Mouse (Mus musculus): Measurements from ENCODE around the gene Synpr. TPM values are rescaled to one million over a fixed set of nuclear protein-coding genes. Genes with fewer than 3 reads are reported as not detected.
A peak's percentile ranks its signal among the peaks of the same experiment; 100 is the strongest.

Synpr gene
- polyA plus RNA-seq, 1 experiment from 2014 or later, result 4.6 TPM

DNA sequence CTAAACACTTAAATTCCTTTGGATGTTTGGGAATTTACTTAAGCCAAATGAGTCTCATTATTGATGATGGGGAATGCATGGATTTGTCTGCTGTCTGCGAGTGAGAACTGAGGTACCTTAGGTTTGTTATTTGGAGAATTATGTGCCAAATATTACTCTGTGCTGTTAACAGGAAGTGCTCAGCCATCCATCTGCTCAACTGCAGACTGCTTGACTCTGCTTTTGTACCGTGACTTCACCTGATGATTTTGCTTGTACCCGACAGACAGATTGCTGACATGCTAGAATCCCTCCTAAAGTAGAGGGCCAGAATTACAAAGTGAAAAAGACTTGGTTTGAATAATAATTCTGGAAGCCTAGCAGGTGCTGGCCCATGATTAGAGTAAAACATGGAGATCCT lies 9.6 kb downstream of the Synpr start:
- ATAC-seq (ENCODE audit: insufficient number of reproducible peaks, low FRiP score, low TSS enrichment, low read depth), result no peak
- Histone ChIP-seq H3K4me1 (no peaks in the 10 kb centered on the region), H3K36me3 (no peaks in the 10 kb centered on the region), H3K4me2 (no peak overlapping the region), H3K4me3 (no peak overlapping the region), H3K27me3 (no peaks in the 10 kb centered on the region), H3K9ac (no peak overlapping the region), H3K27ac (no peak overlapping the region), H3K9me3 (no peaks in the 10 kb centered on the region)
- WGBS, result 81% methylated on average over 3 of the region's 3 CpGs

DNA sequence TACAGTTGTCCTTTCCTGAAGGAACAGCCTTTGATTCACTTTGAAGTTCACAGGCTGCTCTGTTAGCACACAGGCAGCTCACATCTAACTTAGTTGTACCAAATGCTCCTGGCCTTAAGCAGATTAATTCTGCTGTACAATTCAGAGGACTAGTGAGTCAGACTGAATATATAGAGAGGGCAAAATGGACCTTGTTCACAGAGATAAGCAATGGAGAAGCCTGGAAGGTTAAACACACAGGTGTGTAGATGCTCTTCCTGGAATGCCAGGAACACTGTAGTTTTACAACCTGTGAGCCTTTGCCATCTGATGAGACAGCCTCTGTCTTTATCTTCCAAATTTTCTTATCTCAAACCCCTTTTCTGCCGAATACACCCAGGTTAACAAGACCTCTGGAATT lies 29.7 kb downstream of the Synpr start:
- H3K4me1 ChIP-seq, result no peaks in the 10 kb centered on the region
- H3K36me3 ChIP-seq, result no peaks in the 10 kb centered on the region
- no peak for ATAC-seq (ENCODE audit: insufficient number of reproducible peaks, low FRiP score, low TSS enrichment, low read depth)
- H3K27ac ChIP-seq, result no peak overlapping the region
- no peaks in the 10 kb centered on the region for H3K9me3 ChIP-seq
- no peak overlapping the region for H3K9ac ChIP-seq
- WGBS, result 60% methylated on average over 1 of the region's 1 CpGs
- H3K4me2 ChIP-seq, result no peak overlapping the region
- no peaks in the 10 kb centered on the region for H3K27me3 ChIP-seq
- no peak overlapping the region for H3K4me3 ChIP-seq

DNA sequence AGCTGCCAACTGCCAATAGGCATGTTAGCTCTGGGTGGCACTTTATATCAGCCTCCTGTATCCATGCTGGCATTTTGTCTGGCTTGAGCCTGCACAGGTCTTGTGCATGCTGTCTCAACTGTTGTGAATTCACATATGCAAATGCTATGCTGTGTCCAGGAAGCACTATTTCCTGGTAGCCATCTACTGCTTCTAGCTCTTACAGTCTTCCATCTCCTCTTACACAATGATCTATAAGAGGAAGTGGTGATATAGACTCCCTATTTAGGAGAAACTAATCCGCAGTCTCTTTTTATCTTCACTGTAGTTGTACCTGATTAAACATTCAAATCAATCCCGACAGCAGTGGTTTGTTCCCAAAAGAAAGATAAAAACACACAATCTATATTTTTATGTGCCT lies 43.9 kb downstream of the Synpr start:
- Histone ChIP-seq H3K9me3 (no peaks in the 10 kb centered on the region), H3K4me3 (no peak overlapping the region), H3K4me2 (no peak overlapping the region), H3K27ac (no peak overlapping the region), H3K9ac (no peak overlapping the region), H3K36me3 (no peaks in the 10 kb centered on the region), H3K4me1 (no peaks in the 10 kb centered on the region), H3K27me3 (no peaks in the 10 kb centered on the region)
- 92% methylated on average over 2 of the region's 2 CpGs for WGBS
- no peak for ATAC-seq (ENCODE audit: insufficient number of reproducible peaks, low FRiP score, low TSS enrichment, low read depth)

DNA sequence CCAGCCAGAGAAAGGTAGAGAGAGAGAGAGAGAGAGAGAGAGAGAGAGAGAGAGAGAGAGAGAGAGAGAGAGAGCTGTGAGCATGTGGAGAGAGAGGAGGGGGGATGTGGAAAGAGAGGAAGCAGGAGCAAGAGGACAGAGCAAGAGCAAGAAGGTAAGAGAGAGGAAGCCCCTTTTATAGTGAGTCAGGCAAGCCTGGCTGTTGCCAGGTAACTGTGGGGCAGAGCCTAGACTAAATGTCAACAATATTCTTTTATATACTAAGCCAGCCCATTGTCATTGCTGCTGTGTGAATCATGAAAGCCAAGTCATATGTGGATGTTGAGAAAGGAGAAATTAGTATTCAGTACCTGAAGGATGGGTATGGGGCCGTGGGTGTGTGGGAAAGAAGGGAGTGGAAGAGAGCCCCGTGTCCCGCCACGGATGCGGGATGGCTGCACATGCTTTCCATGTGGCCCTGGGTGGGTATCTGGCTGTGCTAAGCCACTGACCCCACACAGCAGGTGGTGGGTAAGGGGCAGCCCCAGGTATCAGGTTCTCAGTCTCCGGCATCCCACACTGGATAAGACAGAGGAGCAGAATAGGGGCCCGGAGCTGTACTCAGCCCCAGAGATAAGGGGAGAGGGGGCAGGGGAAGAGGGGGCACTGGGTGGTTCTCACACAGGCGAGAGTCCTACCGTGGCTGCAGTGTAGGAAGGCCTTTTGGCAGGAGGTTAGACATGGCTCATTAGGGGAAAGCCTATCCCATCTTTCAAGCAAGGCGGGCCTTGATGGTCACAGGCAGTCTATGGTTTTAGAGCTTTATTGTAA lies 48.1 kb downstream of the Synpr start:
- ATAC-seq (ENCODE audit: insufficient number of reproducible peaks, low FRiP score, low TSS enrichment, low read depth), result no peak
- H3K4me3 ChIP-seq, result no peak overlapping the region
- H3K36me3 ChIP-seq, result no peaks in the 10 kb centered on the region
- H3K4me1 ChIP-seq, result no peaks in the 10 kb centered on the region
- WGBS, result 68% methylated on average over 10 of the region's 10 CpGs
- H3K9me3 ChIP-seq, result no peaks in the 10 kb centered on the region
- no peak overlapping the region for H3K4me2 ChIP-seq
- no peak overlapping the region for H3K9ac ChIP-seq
- no peaks in the 10 kb centered on the region for H3K27me3 ChIP-seq
- no peak overlapping the region for H3K27ac ChIP-seq

DNA sequence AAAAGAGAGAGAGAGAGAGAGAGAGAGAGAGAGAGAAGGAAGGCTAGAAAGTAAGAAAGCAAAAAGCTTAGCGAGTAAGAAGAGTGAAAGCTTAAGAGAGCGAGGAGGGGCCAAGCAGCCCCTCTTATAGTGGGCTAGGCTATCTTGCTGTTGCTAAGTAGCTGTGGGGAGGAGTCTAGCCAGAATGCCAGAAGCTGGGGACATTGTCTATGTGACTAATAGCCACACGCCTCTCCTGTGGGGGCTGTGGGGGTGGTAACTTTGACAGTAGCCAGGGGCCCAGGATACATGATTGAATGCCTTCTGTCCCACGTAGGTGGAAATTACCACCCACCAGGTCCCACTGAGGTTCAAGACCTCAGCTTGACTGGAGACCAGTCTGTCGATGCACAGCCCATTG lies 48.8 kb downstream of the Synpr start:
- Histone ChIP-seq H3K4me2 (no peak overlapping the region), H3K27me3 (no peaks in the 10 kb centered on the region), H3K4me1 (no peaks in the 10 kb centered on the region), H3K36me3 (no peaks in the 10 kb centered on the region), H3K9ac (no peak overlapping the region), H3K9me3 (no peaks in the 10 kb centered on the region), H3K27ac (no peak overlapping the region), H3K4me3 (no peak overlapping the region)
- 60% methylated on average over 5 of the region's 5 CpGs for WGBS
- ATAC-seq (ENCODE audit: insufficient number of reproducible peaks, low FRiP score, low TSS enrichment, low read depth), result no peak

DNA sequence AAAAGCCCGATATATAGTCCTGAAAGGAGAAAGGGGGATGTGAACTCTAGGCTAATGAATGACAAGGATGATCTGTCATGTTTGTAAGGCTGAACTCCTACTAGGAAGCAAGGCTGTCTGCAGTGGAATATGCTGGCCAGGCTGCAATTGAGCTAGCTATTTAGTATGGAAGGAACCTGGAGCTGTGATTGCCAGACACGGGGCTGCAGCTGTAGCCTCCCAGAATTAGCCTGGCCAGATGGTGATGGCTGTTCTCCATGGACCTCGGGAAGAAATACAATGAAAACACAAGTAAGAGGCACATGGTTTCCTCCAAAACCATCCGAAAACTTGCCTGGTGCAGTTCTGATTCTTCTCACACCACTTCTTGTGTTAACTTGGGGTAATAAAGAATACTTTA lies 51.6 kb downstream of the Synpr start:
- WGBS, result 49% methylated on average over 4 of the region's 4 CpGs
- no peaks in the 10 kb centered on the region for H3K9me3 ChIP-seq
- H3K9ac ChIP-seq, result no peak overlapping the region
- H3K27ac ChIP-seq, result no peak overlapping the region
- no peaks in the 10 kb centered on the region for H3K27me3 ChIP-seq
- H3K4me2 ChIP-seq, result no peak overlapping the region
- no peak for ATAC-seq (ENCODE audit: insufficient number of reproducible peaks, low FRiP score, low TSS enrichment, low read depth)
- no peak overlapping the region for H3K4me3 ChIP-seq
- H3K36me3 ChIP-seq, result no peaks in the 10 kb centered on the region
- no peaks in the 10 kb centered on the region for H3K4me1 ChIP-seq

DNA sequence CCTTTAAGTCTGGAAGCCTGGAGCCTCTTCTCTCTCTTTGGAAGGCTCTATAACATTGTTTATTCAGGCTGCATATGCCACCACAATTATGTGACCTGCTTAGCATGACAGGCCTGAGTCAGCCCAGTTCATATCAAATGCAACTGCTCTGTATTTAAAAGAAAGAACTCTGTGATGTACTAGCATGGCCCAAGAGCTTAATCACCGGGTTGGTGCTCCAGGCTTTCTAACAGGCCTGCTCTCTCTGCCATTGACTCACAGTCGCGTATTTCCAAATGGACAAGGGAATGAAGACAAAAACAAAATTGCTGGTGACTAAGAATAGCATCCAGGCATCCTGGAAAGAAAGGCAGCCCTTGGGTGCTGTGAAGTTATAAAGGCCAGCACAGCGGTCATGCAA lies 56.1 kb downstream of the Synpr start:
- H3K9ac ChIP-seq, result no peak overlapping the region
- no peak for ATAC-seq (ENCODE audit: insufficient number of reproducible peaks, low FRiP score, low TSS enrichment, low read depth)
- no peaks in the 10 kb centered on the region for H3K36me3 ChIP-seq
- H3K4me3 ChIP-seq, result no peak overlapping the region
- H3K4me1 ChIP-seq, result no peaks in the 10 kb centered on the region
- WGBS, result 90% methylated on average over 4 of the region's 4 CpGs
- H3K4me2 ChIP-seq, result no peak overlapping the region
- no peaks in the 10 kb centered on the region for H3K27me3 ChIP-seq
- H3K27ac ChIP-seq, result no peak overlapping the region
- H3K9me3 ChIP-seq, result no peaks in the 10 kb centered on the region

DNA sequence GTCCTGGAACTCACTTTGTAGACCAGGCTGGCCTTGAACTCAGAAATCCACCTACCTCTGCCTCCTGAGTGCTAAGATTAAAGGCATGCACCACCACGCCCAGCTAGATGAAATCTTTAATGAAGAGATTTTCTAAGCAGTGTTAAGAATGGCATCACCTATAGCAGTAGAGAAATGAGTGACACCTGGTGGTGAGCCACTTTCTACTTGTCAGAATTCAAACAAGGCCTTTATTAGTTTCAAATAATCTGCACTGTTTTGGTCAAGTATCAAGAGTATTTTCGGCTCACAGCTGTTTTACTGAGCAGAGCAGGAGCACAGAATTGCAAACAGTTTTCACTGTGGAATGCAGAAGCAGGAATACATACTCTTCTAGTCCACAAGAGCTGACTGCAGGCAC lies 59.7 kb downstream of the Synpr start:
- 59% methylated on average over 2 of the region's 2 CpGs for WGBS
- Histone ChIP-seq H3K9me3 (no peaks in the 10 kb centered on the region), H3K27me3 (no peaks in the 10 kb centered on the region), H3K4me3 (no peak overlapping the region), H3K36me3 (no peaks in the 10 kb centered on the region), H3K27ac (no peak overlapping the region), H3K4me2 (no peak overlapping the region), H3K9ac (no peak overlapping the region), H3K4me1 (no peaks in the 10 kb centered on the region)
- ATAC-seq (ENCODE audit: insufficient number of reproducible peaks, low FRiP score, low TSS enrichment, low read depth), result no peak

DNA sequence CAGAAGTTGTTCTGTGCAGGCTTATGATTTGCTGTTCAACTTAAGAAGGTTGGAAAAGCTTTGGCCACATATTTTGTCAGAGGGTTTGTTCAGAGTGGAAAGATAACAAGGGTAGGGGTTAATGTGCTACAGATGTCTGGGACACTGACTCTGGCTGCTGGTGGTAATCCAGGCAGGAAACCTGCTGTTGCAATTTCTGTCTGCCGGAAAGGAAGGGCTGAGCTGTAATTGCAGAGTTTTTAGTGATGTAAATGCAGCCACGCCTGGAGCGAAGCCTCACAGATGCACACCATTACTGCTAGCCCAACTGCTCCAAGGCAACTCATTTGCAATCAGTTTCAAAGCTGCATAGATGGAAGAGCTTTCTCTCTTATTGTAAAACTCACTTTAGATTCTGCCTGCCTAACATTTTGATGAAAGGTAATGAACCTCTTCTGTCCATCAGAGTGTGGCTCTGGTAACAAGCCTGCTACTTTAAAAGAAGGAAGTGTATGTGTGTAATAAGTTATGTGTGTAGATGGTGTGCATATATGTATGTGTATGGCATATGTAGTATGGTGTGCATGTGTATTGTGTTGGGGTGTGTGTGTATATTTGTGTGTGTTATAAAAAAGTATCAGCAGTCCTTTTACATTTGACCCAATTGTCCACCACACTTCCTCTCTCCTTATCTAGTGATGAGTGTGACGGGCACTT lies 64.7 kb downstream of the Synpr start:
- H3K27ac ChIP-seq, result peak overlapping the region; percentile 11; the same call in 1 of the 2 replicates
- WGBS, result 23% methylated on average over 4 of the region's 4 CpGs
- no peak overlapping the region for H3K4me3 ChIP-seq
- no peaks in the 10 kb centered on the region for H3K27me3 ChIP-seq
- H3K36me3 ChIP-seq, result no peaks in the 10 kb centered on the region
- H3K9ac ChIP-seq, result no peak overlapping the region
- no peak overlapping the region for H3K4me2 ChIP-seq
- H3K9me3 ChIP-seq, result no peaks in the 10 kb centered on the region
- no peaks in the 10 kb centered on the region for H3K4me1 ChIP-seq
- no peak for ATAC-seq (ENCODE audit: insufficient number of reproducible peaks, low FRiP score, low TSS enrichment, low read depth)

DNA sequence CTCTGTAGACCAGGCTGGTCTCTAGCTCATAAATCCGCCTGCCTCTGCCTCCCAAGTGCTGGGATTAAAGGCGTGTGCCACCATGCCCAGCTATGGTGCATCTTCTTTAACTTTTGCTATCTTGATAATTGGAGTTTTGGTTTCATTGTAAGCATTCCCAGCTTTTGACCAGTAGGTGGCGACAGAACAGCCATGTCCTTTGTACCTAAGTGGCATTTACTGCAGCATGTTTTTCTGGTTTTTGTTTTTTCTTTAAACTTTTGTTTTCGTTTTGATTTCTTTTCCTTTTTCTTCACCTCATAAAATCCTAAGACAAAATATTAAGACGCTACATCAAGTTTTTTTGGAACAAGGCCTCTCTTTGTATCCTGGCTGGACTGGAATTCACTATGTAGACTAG lies 69.6 kb downstream of the Synpr start:
- Histone ChIP-seq H3K4me2 (no peak overlapping the region), H3K9ac (no peak overlapping the region)

DNA sequence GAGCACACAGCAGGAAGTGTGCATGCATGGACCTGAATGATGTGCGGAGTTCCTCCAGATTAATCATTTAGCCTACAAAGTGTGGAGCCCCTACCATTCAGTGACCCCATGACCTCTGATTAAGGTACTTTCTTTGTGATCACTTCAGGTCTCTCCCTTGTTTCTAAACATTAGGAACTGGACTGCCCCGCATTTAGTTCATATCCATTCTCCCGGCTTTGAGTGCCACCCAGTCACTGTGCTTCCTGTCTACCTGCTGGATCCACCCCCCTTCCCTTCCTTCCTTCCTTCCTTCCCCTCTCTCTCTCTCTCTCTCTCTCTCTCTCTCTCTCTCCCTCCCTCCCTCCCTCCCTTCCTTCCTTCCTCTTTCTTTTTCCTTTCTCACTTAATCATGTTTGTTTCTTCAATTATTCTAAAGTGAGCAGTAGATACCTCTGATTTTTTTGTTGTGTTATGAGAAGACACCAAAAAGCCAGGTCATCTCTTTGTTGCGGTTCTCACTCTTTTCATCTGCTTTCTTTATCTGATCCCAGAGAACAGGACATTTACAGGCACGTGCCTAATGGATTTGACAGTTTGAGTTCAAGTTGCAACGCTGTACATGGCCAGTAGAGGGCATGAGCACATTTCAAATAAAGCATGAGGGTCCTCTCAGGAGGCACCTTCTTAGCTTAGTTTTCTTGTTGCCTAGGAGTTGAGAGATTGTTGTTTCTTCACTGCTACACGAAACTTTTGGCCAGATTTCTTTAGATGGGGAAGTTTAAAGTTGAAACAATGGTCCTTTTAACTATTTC lies 71.2 kb downstream of the Synpr start:
- H3K27ac ChIP-seq, result no peak overlapping the region
- H3K36me3 ChIP-seq, result no peaks in the 10 kb centered on the region
- H3K27me3 ChIP-seq, result no peaks in the 10 kb centered on the region
- no peaks in the 10 kb centered on the region for H3K9me3 ChIP-seq
- no peak overlapping the region for H3K4me3 ChIP-seq
- no peak overlapping the region for H3K4me2 ChIP-seq
- WGBS, result 14% methylated on average over 7 of the region's 7 CpGs
- no peaks in the 10 kb centered on the region for H3K4me1 ChIP-seq
- H3K9ac ChIP-seq, result no peak overlapping the region
- no peak for ATAC-seq (ENCODE audit: insufficient number of reproducible peaks, low FRiP score, low TSS enrichment, low read depth)

More for the DNA sequence above, 69.6 kb downstream of the Synpr start:
- H3K27ac ChIP-seq, result no peak overlapping the region
- no peaks in the 10 kb centered on the region for H3K36me3 ChIP-seq
- no peaks in the 10 kb centered on the region for H3K4me1 ChIP-seq
- no peak for ATAC-seq (ENCODE audit: insufficient number of reproducible peaks, low FRiP score, low TSS enrichment, low read depth)
- no peaks in the 10 kb centered on the region for H3K27me3 ChIP-seq
- H3K9me3 ChIP-seq, result no peaks in the 10 kb centered on the region
- H3K4me3 ChIP-seq, result no peak overlapping the region
- WGBS, result 24% methylated on average over 5 of the region's 5 CpGs

DNA sequence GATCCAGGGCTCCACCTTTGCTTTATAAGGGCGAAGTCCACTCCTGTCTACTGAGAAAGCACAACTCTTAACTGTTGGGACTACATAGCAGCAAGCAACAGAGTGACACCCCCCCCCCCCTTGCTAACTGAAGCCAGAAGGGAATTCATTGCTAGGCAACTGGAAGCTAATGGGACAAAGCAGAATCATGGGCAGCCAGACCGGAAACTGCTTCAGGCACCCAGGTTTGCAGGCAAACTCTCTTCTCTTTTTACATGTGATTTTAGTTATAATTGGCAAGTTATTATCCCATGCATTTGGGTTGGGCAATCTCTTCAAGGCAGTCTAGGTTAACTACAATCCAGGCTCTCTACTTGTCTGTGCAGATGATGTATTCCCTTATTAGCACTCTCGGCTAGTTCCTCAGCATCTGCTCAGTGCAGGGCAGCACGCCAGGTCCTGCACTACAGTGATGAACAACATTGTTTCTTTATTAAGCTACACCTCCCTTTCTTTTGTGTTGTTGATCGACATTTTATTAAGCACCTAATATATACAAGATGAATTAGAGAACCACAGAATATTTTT lies 72.6 kb downstream of the Synpr start:
- H3K27ac ChIP-seq, result no peak overlapping the region
- ATAC-seq (ENCODE audit: insufficient number of reproducible peaks, low FRiP score, low TSS enrichment, low read depth), result no peak
- H3K9me3 ChIP-seq, result no peaks in the 10 kb centered on the region
- no peaks in the 10 kb centered on the region for H3K36me3 ChIP-seq
- no peak overlapping the region for H3K4me3 ChIP-seq
- H3K4me2 ChIP-seq, result no peak overlapping the region
- WGBS, result 55% methylated on average over 5 of the region's 5 CpGs
- H3K9ac ChIP-seq, result no peak overlapping the region
- no peaks in the 10 kb centered on the region for H3K4me1 ChIP-seq
- no peaks in the 10 kb centered on the region for H3K27me3 ChIP-seq

All from limb, embryonic 15.5 days (tissue).